Mouse (Mus musculus): ENCODE data around the gene Slc35f5. TPM values are rescaled to one million over a fixed set of nuclear protein-coding genes. Genes with fewer than 3 reads are reported as not detected.

Gene Slc35f5
- polyA plus RNA-seq, 1 experiment: 37.1 TPM

DNA sequence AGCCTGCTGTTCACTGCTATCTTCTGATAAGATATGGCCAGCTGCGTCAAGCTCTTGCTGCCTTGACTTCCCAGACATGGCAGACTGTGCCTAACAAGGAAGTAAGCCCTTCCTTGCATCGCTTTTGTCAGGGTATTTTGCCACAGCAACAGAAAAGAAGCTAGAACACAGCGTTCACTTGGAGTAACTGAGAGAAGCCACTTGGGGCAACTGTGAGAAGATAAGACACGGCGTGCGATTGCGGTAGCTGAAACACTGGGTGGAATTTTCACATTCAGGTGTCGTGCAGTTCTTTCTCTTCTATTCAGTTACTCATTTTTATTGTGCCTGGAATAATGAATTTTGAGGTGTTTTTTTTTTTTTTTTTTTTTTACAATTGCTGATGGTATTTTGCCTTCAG is 22.6 kb upstream of the Slc35f5 start:
- no peak for TF ChIP-seq CTCF (IDR thresholded peaks at IDR 0.05; ENCODE audit: low read depth, low read length)
- Histone ChIP-seq H3K4me1 (ENCODE audit: control insufficient read depth, insufficient read depth, low read length) (no peaks in the 10 kb centered on the region), H3K27ac (ENCODE audit: insufficient read depth, low read depth, low read length) (no peak overlapping the region), H3K4me3 (ENCODE audit: insufficient read depth, low read length) (no peak overlapping the region)

DNA sequence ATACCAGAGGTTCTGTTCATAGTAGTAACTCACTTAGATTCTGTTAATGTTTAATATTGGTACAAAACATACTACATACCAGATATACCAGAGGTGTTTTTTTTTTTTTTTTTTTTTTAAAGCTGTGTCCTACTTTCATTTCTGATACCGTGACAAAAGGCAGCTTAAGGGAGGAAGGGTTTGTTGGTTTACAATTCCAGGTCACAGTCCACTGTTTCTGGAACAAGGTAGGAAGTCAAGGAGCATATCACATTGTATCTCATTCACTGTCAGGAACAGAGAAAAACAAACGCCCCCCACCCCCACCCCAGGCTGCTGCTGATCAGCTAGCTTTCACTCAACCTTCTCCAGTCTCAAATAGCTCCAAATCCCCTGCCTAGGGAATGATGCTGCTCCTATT is 21.1 kb upstream of the Slc35f5 start:
- H3K4me3 ChIP-seq (ENCODE audit: insufficient read depth, low read length): no peak overlapping the region
- no peak overlapping the region for H3K27ac ChIP-seq (ENCODE audit: insufficient read depth, low read depth, low read length)
- H3K4me1 ChIP-seq (ENCODE audit: control insufficient read depth, insufficient read depth, low read length): no peaks in the 10 kb centered on the region
- no peak for TF ChIP-seq POLR2A (IDR thresholded peaks at IDR 0.05; ENCODE audit: borderline replicate concordance, low read depth, low read length)
- TF ChIP-seq CTCF (IDR thresholded peaks at IDR 0.05; ENCODE audit: low read depth, low read length): no peak

DNA sequence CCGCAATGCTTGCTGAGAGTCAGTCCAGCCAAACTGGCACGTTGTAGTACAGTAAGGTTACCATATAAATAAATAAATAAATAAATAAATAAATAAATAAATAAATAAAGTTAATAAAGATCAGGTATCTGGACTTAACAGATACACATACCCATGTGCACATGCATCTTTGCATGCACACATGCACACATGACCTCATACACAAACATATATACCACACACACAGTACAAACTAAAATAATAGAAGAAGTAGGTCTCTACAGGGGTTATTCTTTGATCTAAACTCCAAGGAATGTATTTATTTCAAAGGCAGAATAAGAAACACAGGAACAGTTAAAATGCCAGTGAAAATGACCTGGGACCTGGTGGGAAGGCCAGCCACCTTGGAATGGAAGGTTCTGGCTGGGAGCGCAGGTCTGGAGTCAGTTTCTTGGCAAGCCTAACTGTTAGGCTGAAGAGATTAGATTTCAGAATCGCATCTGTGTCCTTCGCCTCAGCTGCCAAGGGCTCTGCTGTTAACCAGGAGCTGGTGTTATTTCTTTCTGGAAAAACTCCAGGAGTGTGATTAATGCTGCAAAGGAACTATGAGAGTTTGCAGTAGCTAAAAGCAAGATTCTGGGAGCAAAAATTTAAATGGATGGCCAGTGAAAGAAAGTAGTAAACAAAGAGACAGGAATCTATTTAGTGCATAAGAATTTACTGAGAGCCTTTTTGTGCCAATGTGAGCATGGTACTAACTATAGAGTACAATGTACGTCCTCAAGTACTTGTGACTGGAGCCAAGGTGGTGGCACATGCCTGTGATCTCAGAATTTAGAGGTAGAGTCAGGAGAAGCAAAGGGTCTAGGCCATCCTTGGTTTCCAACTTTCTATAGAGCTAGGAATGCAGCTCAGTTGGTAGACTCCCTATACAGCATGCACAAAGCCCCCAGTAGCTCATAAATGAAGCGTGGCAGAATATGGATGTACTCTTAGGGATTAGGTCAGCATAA is 18.1 kb upstream of the Slc35f5 start:
- TF ChIP-seq CTCF (IDR thresholded peaks at IDR 0.05; ENCODE audit: low read depth, low read length) (no peak), POLR2A (IDR thresholded peaks at IDR 0.05; ENCODE audit: borderline replicate concordance, low read depth, low read length) (no peak)
- no peak overlapping the region for H3K27ac ChIP-seq (ENCODE audit: insufficient read depth, low read depth, low read length)
- H3K4me1 ChIP-seq (ENCODE audit: control insufficient read depth, insufficient read depth, low read length): no peaks in the 10 kb centered on the region
- H3K4me3 ChIP-seq (ENCODE audit: insufficient read depth, low read length): no peak overlapping the region

DNA sequence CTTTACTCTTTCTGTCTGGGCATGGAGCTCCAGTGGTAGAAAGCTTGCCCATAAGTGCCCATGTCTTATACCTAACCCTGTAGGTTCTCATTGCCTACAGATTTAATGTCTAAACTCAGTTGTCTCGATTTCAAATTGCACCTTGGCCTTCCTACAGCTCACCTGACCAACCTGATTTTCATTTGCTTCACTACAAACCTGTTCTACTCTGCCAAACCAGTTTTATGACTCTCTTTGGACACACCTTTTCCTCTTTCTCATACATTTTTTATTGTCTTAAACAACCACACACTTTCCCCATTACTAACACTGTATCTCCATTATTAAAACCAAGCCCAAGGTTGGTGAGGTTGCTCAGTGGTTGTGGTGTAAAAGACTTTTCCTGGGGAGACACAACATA is 10.5 kb upstream of the Slc35f5 start:
- TF ChIP-seq CTCF (IDR thresholded peaks at IDR 0.05; ENCODE audit: low read depth, low read length): no peak
- no peak for TF ChIP-seq POLR2A (IDR thresholded peaks at IDR 0.05; ENCODE audit: borderline replicate concordance, low read depth, low read length)
- Histone ChIP-seq H3K27ac (ENCODE audit: insufficient read depth, low read depth, low read length) (no peak overlapping the region), H3K4me1 (ENCODE audit: control insufficient read depth, insufficient read depth, low read length) (no peaks in the 10 kb centered on the region), H3K4me3 (ENCODE audit: insufficient read depth, low read length) (no peak overlapping the region)

DNA sequence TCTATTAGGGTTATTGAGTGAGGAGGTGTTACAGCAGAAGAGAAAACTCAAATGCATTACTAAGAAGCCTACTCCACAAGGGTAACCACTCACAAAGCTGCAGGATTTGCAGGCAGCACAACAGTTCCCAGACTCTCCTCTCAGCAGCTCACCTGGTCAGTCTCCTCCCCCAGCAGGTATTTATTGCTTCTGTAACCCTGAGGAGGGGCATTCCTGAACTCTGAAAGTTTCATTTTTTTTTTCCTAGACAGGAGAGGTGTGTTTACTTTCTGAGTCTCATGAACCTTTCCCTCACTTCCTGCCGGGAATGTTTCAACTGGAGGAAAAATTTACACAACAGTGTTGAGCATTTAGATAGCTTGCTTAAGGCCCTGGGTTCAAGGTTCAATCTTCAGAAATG is 10.0 kb upstream of the Slc35f5 start:
- Histone ChIP-seq H3K4me1 (ENCODE audit: control insufficient read depth, insufficient read depth, low read length) (no peaks in the 10 kb centered on the region), H3K4me3 (ENCODE audit: insufficient read depth, low read length) (no peak overlapping the region), H3K27ac (ENCODE audit: insufficient read depth, low read depth, low read length) (no peak overlapping the region)
- TF ChIP-seq CTCF (IDR thresholded peaks at IDR 0.05; ENCODE audit: low read depth, low read length) (no peak), POLR2A (IDR thresholded peaks at IDR 0.05; ENCODE audit: borderline replicate concordance, low read depth, low read length) (no peak)

DNA sequence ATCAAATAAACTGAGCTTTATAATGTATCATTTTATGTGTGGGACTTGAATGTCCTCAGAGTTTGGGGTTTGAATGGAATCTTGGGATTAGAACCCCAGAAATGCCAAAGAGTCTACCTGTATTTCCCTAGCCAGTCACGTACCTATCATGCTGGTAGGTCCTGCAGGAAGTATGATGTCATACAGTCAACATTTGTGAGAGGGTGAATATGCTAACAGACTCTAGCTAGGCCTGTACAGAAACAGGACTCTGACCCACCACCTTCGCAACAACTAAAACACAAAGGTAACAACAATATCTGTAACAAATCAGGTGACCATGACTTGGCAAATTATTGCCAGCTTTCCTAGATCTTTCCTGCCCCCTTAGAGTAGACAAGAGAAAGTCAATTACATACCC is 8.8 kb upstream of the Slc35f5 start:
- H3K4me1 ChIP-seq (ENCODE audit: control insufficient read depth, insufficient read depth, low read length): no peaks in the 10 kb centered on the region
- TF ChIP-seq POLR2A (IDR thresholded peaks at IDR 0.05; ENCODE audit: borderline replicate concordance, low read depth, low read length) (no peak), CTCF (IDR thresholded peaks at IDR 0.05; ENCODE audit: low read depth, low read length) (no peak)
- H3K4me3 ChIP-seq (ENCODE audit: insufficient read depth, low read length): no peak overlapping the region
- H3K27ac ChIP-seq (ENCODE audit: insufficient read depth, low read depth, low read length): no peak overlapping the region

DNA sequence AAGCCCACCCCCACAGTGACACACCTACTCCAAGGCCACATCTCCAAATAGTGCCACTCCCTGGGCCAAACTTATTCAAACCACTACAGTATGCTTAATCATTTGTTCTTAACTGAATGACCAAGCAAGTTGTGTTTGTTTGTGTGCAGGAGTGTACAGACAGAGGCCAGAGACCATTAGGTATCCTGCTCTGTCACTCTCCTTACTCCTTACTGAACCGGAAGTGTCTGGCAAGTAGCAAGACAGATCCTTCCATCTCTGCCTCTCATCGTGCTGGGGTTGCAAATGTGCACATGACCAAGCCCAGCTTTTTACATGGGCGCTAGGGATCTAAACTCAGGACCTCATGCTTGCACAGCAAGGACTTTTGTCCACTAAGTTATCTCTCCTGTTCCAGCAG is 1.1 kb upstream of the Slc35f5 start:
- no peak for TF ChIP-seq POLR2A (IDR thresholded peaks at IDR 0.05; ENCODE audit: borderline replicate concordance, low read depth, low read length)
- no peak for TF ChIP-seq CTCF (IDR thresholded peaks at IDR 0.05; ENCODE audit: low read depth, low read length)
- peaks cover 13% of the 10 kb centered on the region for H3K4me1 ChIP-seq (ENCODE audit: control insufficient read depth, insufficient read depth, low read length)
- no peak overlapping the region for H3K4me3 ChIP-seq (ENCODE audit: insufficient read depth, low read length)
- H3K27ac ChIP-seq (ENCODE audit: insufficient read depth, low read depth, low read length): peak overlapping the region; percentile 98

DNA sequence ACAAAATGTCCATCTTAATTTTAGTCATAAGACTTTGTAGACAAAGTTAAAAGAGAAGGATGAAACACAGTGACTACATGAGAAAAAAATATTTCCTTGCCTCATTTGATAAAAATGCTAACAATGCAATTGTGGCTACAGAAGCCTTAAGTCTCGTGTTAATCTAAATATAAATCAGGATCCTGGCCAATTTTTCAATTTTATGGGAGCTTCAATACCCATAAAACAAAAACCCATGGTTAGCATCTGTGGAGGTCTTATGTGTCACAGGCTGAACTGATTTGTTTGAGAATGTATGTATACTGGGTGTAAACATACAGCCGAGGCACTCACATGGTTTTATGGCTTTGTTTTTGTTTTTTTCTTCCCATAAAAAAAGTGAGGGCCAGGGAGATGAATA is 674 bp upstream of the Slc35f5 start:
- TF ChIP-seq POLR2A (IDR thresholded peaks at IDR 0.05; ENCODE audit: borderline replicate concordance, low read depth, low read length): no peak
- TF ChIP-seq CTCF (IDR thresholded peaks at IDR 0.05; ENCODE audit: low read depth, low read length): no peak
- peak overlapping the region; percentile 91 for H3K4me3 ChIP-seq (ENCODE audit: insufficient read depth, low read length)
- peak overlapping the region; percentile 98 for H3K27ac ChIP-seq (ENCODE audit: insufficient read depth, low read depth, low read length)
- peaks cover 13% of the 10 kb centered on the region for H3K4me1 ChIP-seq (ENCODE audit: control insufficient read depth, insufficient read depth, low read length)

DNA sequence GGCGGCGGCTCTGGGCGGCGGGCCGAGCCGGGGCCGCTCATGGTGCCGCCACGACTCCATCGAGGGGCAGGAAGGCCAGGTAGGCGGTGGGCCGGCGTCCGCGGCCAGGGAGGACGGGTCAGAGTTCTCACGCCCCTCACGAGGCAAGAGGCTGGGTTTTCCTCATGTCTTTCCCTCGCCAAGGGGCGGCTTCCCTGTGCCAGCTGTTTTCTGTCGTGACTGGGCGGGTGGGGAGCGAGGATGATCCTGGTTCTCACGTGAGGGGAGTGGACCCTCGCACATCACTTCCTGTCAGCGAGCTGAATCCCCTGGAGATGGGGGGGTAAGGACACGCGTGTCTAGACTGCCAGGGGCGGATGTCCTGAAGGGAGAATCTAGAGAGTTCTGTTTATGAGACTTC is 811 bp downstream of the Slc35f5 start:
- Histone ChIP-seq H3K27ac (ENCODE audit: insufficient read depth, low read depth, low read length) (peak overlapping the region; percentile 51), H3K4me3 (ENCODE audit: insufficient read depth, low read length) (peak overlapping the region; percentile 91), H3K4me1 (ENCODE audit: control insufficient read depth, insufficient read depth, low read length) (peaks cover 13% of the 10 kb centered on the region)
- no peak for TF ChIP-seq CTCF (IDR thresholded peaks at IDR 0.05; ENCODE audit: low read depth, low read length)
- no peak for TF ChIP-seq POLR2A (IDR thresholded peaks at IDR 0.05; ENCODE audit: borderline replicate concordance, low read depth, low read length)

DNA sequence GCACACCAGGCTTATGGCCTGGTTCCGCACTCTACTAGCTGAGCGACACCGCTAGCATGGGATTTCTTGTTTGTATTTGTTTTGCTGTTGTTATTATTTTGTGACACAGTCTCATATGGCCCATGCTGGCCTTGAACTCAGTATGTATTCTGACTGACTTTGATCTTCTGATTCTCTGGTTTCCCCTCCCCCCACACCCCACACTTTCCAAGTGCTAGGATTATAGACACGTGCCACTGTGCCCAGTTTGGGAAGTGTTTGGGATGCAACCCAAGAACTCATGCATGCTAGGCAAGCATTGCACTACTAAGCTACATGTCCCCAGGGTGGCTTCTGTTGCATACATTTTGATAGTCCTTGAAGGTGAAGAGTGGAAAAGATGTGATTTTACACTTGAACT is 1.4 kb downstream of the Slc35f5 start:
- peaks cover 13% of the 10 kb centered on the region for H3K4me1 ChIP-seq (ENCODE audit: control insufficient read depth, insufficient read depth, low read length)
- TF ChIP-seq CTCF (IDR thresholded peaks at IDR 0.05; ENCODE audit: low read depth, low read length) (no peak), POLR2A (IDR thresholded peaks at IDR 0.05; ENCODE audit: borderline replicate concordance, low read depth, low read length) (no peak)
- H3K27ac ChIP-seq (ENCODE audit: insufficient read depth, low read depth, low read length): no peak overlapping the region
- H3K4me3 ChIP-seq (ENCODE audit: insufficient read depth, low read length): peak overlapping the region; percentile 91

Measured in bone marrow macrophage, adult 2 months (primary cell).